ENCODE assay signal across 8 mouse cellular contexts in genomic region chr11:53430670-53431346, GRCm38 (mm10). TPM values are rescaled to one million over a fixed set of nuclear protein-coding genes. Genes with fewer than 3 reads are reported as not detected.
DNase-seq lines count a peak whose midpoint lies in the region; ATAC-seq and TF ChIP-seq lines count a peak whose summit lies in the region.

Gene Uqcrq (minus strand): TSS chr11:53430831.
Gene Gdf9 (plus strand): TSS chr11:53431023.

- intact Hi-C loops in heart, postnatal 36 days (cut with DNase I), result loop anchor here (5.0 kb wide), 1 partner anchor 129 kb away; the partner anchor contains the start of gene Hspa4

- WGBS in forebrain, embryonic 16.5 days, result under 1% methylated on average over 44 of the region's 44 CpGs
- WGBS in lung, embryonic 14.5 days, result 1% methylated on average over 44 of the region's 44 CpGs
- WGBS in olfactory bulb, adult 2 months, result under 1% methylated on average over 44 of the region's 44 CpGs
- under 1% methylated on average over 44 of the region's 44 CpGs for WGBS in thymus, adult 2 months

- peak within 1 kb of the TSS; percentile 73 for H3K27ac ChIP-seq in forebrain, embryonic 16.5 days (ENCODE audit: low read length)
- H3K27ac ChIP-seq in layer of hippocampus, adult 2 months, result peak within 1 kb of the TSS; percentile 94
- H3K27ac ChIP-seq in lung, embryonic 14.5 days (ENCODE audit: low read depth), result peak within 1 kb of the TSS; percentile 72
- peak within 1 kb of the TSS; percentile 92 for H3K27ac ChIP-seq in olfactory bulb, adult 2 months (ENCODE audit: insufficient read depth, low read depth, low read length)
- H3K27ac ChIP-seq in thymus, adult 2 months (ENCODE audit: control insufficient read depth, insufficient read depth, low read length), result peak within 1 kb of the TSS; percentile 20

- ATAC-seq in G1E (ENCODE audit: extremely low read depth, insufficient number of reproducible peaks, low FRiP score, poor library complexity, severe bottlenecking), result peak; percentile 91
- ATAC-seq in forebrain, embryonic 16.5 days, result peak; percentile 95
- ATAC-seq in lung, embryonic 14.5 days (ENCODE audit: insufficient read depth), result peak; percentile 92

- TF ChIP-seq CTCF in G1E (IDR thresholded peaks at IDR 0.05; ENCODE audit: low read depth, low read length), result no peak
- no peak for TF ChIP-seq CTCF in layer of hippocampus, adult 2 months (conservative IDR thresholded peaks at IDR 0.05)
- TF ChIP-seq CTCF in lung, embryonic 14.5 days (IDR thresholded peaks at IDR 0.05; ENCODE audit: low read depth), result no peak
- TF ChIP-seq CTCF in olfactory bulb, adult 2 months (IDR thresholded peaks at IDR 0.05; ENCODE audit: insufficient read depth, low read depth, low read length), result no peak
- TF ChIP-seq CTCF in thymus, adult 2 months (IDR thresholded peaks at IDR 0.05; ENCODE audit: borderline replicate concordance, control insufficient read depth, extremely low read depth, insufficient read depth, low read length, poor library complexity), result no peak

- peak within 1 kb of the TSS; percentile 91 for H3K4me2 ChIP-seq in forebrain, embryonic 16.5 days (ENCODE audit: low read length)
- H3K4me2 ChIP-seq in lung, embryonic 14.5 days, result peak within 1 kb of the TSS; percentile 91

- peak; percentile 94 for DNase-seq in G1E (ENCODE audit: low spot score)
- DNase-seq in cerebellum, adult 18-20 months, result peak; percentile 100
- peak; percentile 96 to 97 for DNase-seq in heart, postnatal 36 days
- peak; percentile 96 to 99 for DNase-seq in layer of hippocampus, adult 2 months (ENCODE audit: low spot score in 2 of 2)
- peak; percentile 100 for DNase-seq in lung, embryonic 14.5 days
- DNase-seq in thymus, adult 2 months, result peak; percentile 99

- H3K9ac ChIP-seq in forebrain, embryonic 16.5 days (replicated peaks; ENCODE audit: low read depth, low read length), result peak within 1 kb of the TSS; percentile 88
- H3K9ac ChIP-seq in lung, embryonic 14.5 days, result peak within 1 kb of the TSS; percentile 89

- peaks cover 2% of the 10 kb centered on the region; the same call in 1 of the 2 replicates for H3K27me3 ChIP-seq in G1E (ENCODE audit: insufficient read depth, low read length)
- H3K27me3 ChIP-seq in forebrain, embryonic 16.5 days (replicated peaks; ENCODE audit: control insufficient read depth, insufficient read depth, low read length), result no peaks in the 10 kb centered on the region
- no peaks in the 10 kb centered on the region for H3K27me3 ChIP-seq in lung, embryonic 14.5 days (ENCODE audit: insufficient read depth, low read length)
- no peaks in the 10 kb centered on the region for H3K27me3 ChIP-seq in thymus, adult 2 months (ENCODE audit: control insufficient read depth, insufficient read depth, low read length)

- peaks cover 36% of the 10 kb centered on the region for H3K36me3 ChIP-seq in G1E (replicated peaks)
- H3K36me3 ChIP-seq in forebrain, embryonic 16.5 days (ENCODE audit: control insufficient read depth, insufficient read depth), result peaks cover 6% of the 10 kb centered on the region; the same call in 1 of the 2 replicates
- H3K36me3 ChIP-seq in lung, embryonic 14.5 days (ENCODE audit: insufficient read depth), result peaks cover 11% of the 10 kb centered on the region
- no peaks in the 10 kb centered on the region for H3K36me3 ChIP-seq in thymus, adult 2 months (ENCODE audit: control insufficient read depth, insufficient read depth, low read length)

- peak within 1 kb of the TSS; percentile 86 for H3K4me3 ChIP-seq in G1E (ENCODE audit: low read depth, low read length)
- peak within 1 kb of the TSS; percentile 85 for H3K4me3 ChIP-seq in forebrain, embryonic 16.5 days (replicated peaks; ENCODE audit: low read length)
- peak within 1 kb of the TSS; percentile 96 for H3K4me3 ChIP-seq in layer of hippocampus, adult 2 months
- peak within 1 kb of the TSS; percentile 94 for H3K4me3 ChIP-seq in lung, embryonic 14.5 days (ENCODE audit: low read depth, low read length)
- peak within 1 kb of the TSS; percentile 86 for H3K4me3 ChIP-seq in olfactory bulb, adult 2 months (ENCODE audit: insufficient read depth, low read depth, low read length)
- peak within 1 kb of the TSS; percentile 63 for H3K4me3 ChIP-seq in thymus, adult 2 months (ENCODE audit: control insufficient read depth, insufficient read depth, low read length)

- peaks cover 49% of the 10 kb centered on the region for H3K4me1 ChIP-seq in G1E (ENCODE audit: insufficient read depth, low read depth, low read length)
- H3K4me1 ChIP-seq in forebrain, embryonic 16.5 days (replicated peaks; ENCODE audit: control insufficient read depth, insufficient read depth, low read length), result peaks cover 15% of the 10 kb centered on the region
- peaks cover 7% of the 10 kb centered on the region for H3K4me1 ChIP-seq in lung, embryonic 14.5 days (ENCODE audit: insufficient read depth)
- H3K4me1 ChIP-seq in olfactory bulb, adult 2 months (ENCODE audit: control insufficient read depth, insufficient read depth, low read length), result peaks cover 2% of the 10 kb centered on the region; the same call in 1 of the 2 replicates
- peaks cover 13% of the 10 kb centered on the region for H3K4me1 ChIP-seq in thymus, adult 2 months (replicated peaks; ENCODE audit: control insufficient read depth, insufficient read depth, low read length)

- TF ChIP-seq POLR2A in olfactory bulb, adult 2 months (IDR thresholded peaks at IDR 0.05; ENCODE audit: insufficient read depth, low read depth, low read length), result peak; percentile 82
- TF ChIP-seq POLR2A in thymus, adult 2 months (IDR thresholded peaks at IDR 0.05; ENCODE audit: control insufficient read depth, extremely low read depth, insufficient read depth, low read length, poor library complexity), result peak; percentile 85

- H3K9me3 ChIP-seq in G1E (replicated peaks), result no peaks in the 10 kb centered on the region
- no peaks in the 10 kb centered on the region for H3K9me3 ChIP-seq in forebrain, embryonic 16.5 days (ENCODE audit: control insufficient read depth, low read length)
- no peaks in the 10 kb centered on the region for H3K9me3 ChIP-seq in lung, embryonic 14.5 days (ENCODE audit: low read depth, low read length)

RNA-seq across cellular contexts. Expression of gene Uqcrq, which starts in this region (rescaled TPM):
- total RNA-seq in G1E (2014; fragmentation: Nextera tagmentation), result 63.3 and 67.6 TPM in 2 replicates
- 25.6 and 30.4 TPM in 2 replicates for total RNA-seq in G1E (2017)
- 167 and 193 TPM in 2 replicates for polyA plus RNA-seq in G1E (2012)
- 552 and 555 TPM in 2 replicates for polyA plus RNA-seq in forebrain, embryonic 16.5 days (2015; fragmentation: Nextera tagmentation; extraction: Ambion mirVana)
- total RNA-seq in heart, postnatal 36 days (2021), result 1,000 to 10,000 TPM; 2,773 to 2,928 TPM
- 100 to 1,000 TPM; 383 to 419 TPM for total RNA-seq in layer of hippocampus, adult 2 months (2021)
- 518 and 521 TPM in 2 replicates for polyA plus RNA-seq in lung, embryonic 14.5 days (2014; fragmentation: Nextera tagmentation; extraction: Ambion mirVana)
- polyA plus RNA-seq in olfactory bulb, adult 2 months (2012; ENCODE audit: insufficient read depth, insufficient read length, low replicate concordance, missing spikeins), result 1,358 TPM in 1 of 2 replicates, not detected in the other
- polyA plus RNA-seq in thymus, adult 2 months (2012; rRNA removed), result 407 and 566 TPM in 2 replicates

RNA-seq across cellular contexts. Expression of gene Gdf9, which starts in this region (rescaled TPM):
- total RNA-seq in G1E (2014; fragmentation: Nextera tagmentation), result 1.8 TPM in 1 of 2 replicates, not detected in the other
- 0.38 and 1.2 TPM in 2 replicates for total RNA-seq in G1E (2017)
- 0.10 TPM in 1 of 2 replicates, not detected in the other for polyA plus RNA-seq in G1E (2012)
- 3.9 and 4.7 TPM in 2 replicates for polyA plus RNA-seq in forebrain, embryonic 16.5 days (2015; fragmentation: Nextera tagmentation; extraction: Ambion mirVana)
- total RNA-seq in heart, postnatal 36 days (2021), result under 1 TPM; 0.19 to 0.39 TPM
- 1 to 10 TPM in 1 of 2 experiments, under 1 TPM in 1; 0.67 to 2.0 TPM for total RNA-seq in layer of hippocampus, adult 2 months (2021)
- 1.7 and 2.0 TPM in 2 replicates for polyA plus RNA-seq in lung, embryonic 14.5 days (2014; fragmentation: Nextera tagmentation; extraction: Ambion mirVana)
- not detected in 2 replicates for polyA plus RNA-seq in olfactory bulb, adult 2 months (2012; ENCODE audit: insufficient read depth, insufficient read length, low replicate concordance, missing spikeins)
- polyA plus RNA-seq in thymus, adult 2 months (2012; rRNA removed), result 0.91 and 1.5 TPM in 2 replicates

Comparison
In these comparisons a context has a peak if more than half of its experiments do, and no peak if none do; other contexts are left out.
1. Peak in every context shown above with its lines: DNase-seq, ATAC-seq, H3K4me3 ChIP-seq and H3K27ac ChIP-seq.
2. RNA of gene Uqcrq (total RNA-seq): 2,773 to 2,928 TPM in heart, postnatal 36 days; 383 to 419 TPM in layer of hippocampus, adult 2 months and 25.6 to 67.6 TPM in G1E; every median in the first group is over 4 times any median in the second.
3. H3K27ac ChIP-seq: peak in every context shown above with its lines; median percentile 94 in layer of hippocampus, adult 2 months; 92 in olfactory bulb, adult 2 months; 73 in forebrain, embryonic 16.5 days; 72 in lung, embryonic 14.5 days; 20 in thymus, adult 2 months.